Mouse (Mus musculus) kidney, adult 2 months (tissue): ENCODE measurements around the gene 1190005I06Rik. TPM values are rescaled to one million over a fixed set of nuclear protein-coding genes. Genes with fewer than 3 reads are reported as not detected.

ENCODE experiments used
- DNase-seq: peaks from one replicate; pipeline ENCODE4 v3.0.0; 2021
- H3K27ac ChIP-seq: fragments of 200-500 bp; 2 replicates; pipeline ENCODE4 v1.5.1; 2012; ENCODE audit warnings: low read depth, low read length, control low read depth, inconsistent platforms; ENCODE audit not compliant: insufficient read depth
- H3K27me3 ChIP-seq: fragments of 200-500 bp; replicated peaks from 2 replicates; pipeline ENCODE4 v1.6.1; 2012; ENCODE audit warnings: mild to moderate bottlenecking, moderate library complexity, low read length, inconsistent platforms; ENCODE audit not compliant: control insufficient read depth, insufficient read depth
- H3K36me3 ChIP-seq: fragments of 200-500 bp; 2 replicates; pipeline ENCODE4 v1.6.1; 2012; ENCODE audit warnings: mild to moderate bottlenecking, moderate library complexity, low read length, inconsistent platforms; ENCODE audit not compliant: control insufficient read depth, insufficient read depth
- H3K4me1 ChIP-seq: fragments of 200-500 bp; 2 replicates; pipeline ENCODE4 v1.6.1; 2011; ENCODE audit warnings: low read length; ENCODE audit not compliant: control insufficient read depth, insufficient read depth
- H3K4me3 ChIP-seq: fragments of 200-500 bp; 2 replicates; pipeline ENCODE4 v1.5.1; 2011; ENCODE audit warnings: mild to moderate bottlenecking, low read depth, low read length, control low read depth; ENCODE audit not compliant: insufficient read depth
- CTCF ChIP-seq: fragments of 200-500 bp; conservative IDR thresholded peaks from 2 replicates; pipeline ENCODE4 v1.5.1; 2011; ENCODE audit warnings: low read depth, mild to moderate bottlenecking, control low read depth, low read length, moderate library complexity, mixed read lengths; ENCODE audit not compliant: insufficient read depth, insufficient read length
- POLR2A ChIP-seq: fragments of 200-500 bp; IDR thresholded peaks from one replicate; pipeline ENCODE4 v1.6.1; 2011; ENCODE audit warnings: low read depth, low read length, control low read depth
- WGBS: fragments of 180-500 bp; shearing (Covaris S2); methylation state at CpG from one replicate; pipeline ENCODE4 v1.1.7; 2018; 5-methylcytosine and 5-hydroxymethylcytosine counted together
- polyA plus RNA-seq: library from polyadenylated mRNA; depleted of rRNA; stranded (reverse); fragments of >200 nt; gene quantifications from 2 replicates; pipeline ENCODE4 v1.2.3, GENCODE M21; 2012

1190005I06Rik gene
- polyA plus RNA-seq, 1 experiment, result 6.8 TPM

- H3K27me3 ChIP-seq, result no peaks in the 10 kb centered on the region
- WGBS, result 90% methylated on average over 21 of the region's 21 CpGs
- no peak for DNase-seq
- TF ChIP-seq POLR2A, result no peak
- TF ChIP-seq CTCF, result no peak
- H3K27ac ChIP-seq, result no peak overlapping the region
- H3K4me3 ChIP-seq, result no peak overlapping the region
- no peaks in the 10 kb centered on the region for H3K36me3 ChIP-seq
- H3K4me1 ChIP-seq, result no peaks in the 10 kb centered on the region
Measured at GRCm38 (mm10) chr8:120631441-120632375, 15.7 kb downstream of the 1190005I06Rik start.

GRCm38 (mm10) chr8:120630848-120631247 is 16.6 kb downstream of the 1190005I06Rik start:
- H3K27ac ChIP-seq, result no peak overlapping the region
- WGBS, result 61% methylated on average over 6 of the region's 6 CpGs
- no peak overlapping the region for H3K4me3 ChIP-seq
- no peaks in the 10 kb centered on the region for H3K27me3 ChIP-seq
- no peak for DNase-seq
- no peaks in the 10 kb centered on the region for H3K4me1 ChIP-seq
- TF ChIP-seq POLR2A, result no peak
- no peak for TF ChIP-seq CTCF
- no peaks in the 10 kb centered on the region for H3K36me3 ChIP-seq

- H3K4me3 ChIP-seq, result no peak overlapping the region
- no peak for DNase-seq
- no peaks in the 10 kb centered on the region for H3K4me1 ChIP-seq
- no peaks in the 10 kb centered on the region for H3K27me3 ChIP-seq
- no peaks in the 10 kb centered on the region for H3K36me3 ChIP-seq
- WGBS, result 71% methylated on average over 5 of the region's 5 CpGs
- TF ChIP-seq CTCF, result no peak
- no peak for TF ChIP-seq POLR2A
- no peak overlapping the region for H3K27ac ChIP-seq
Measured at GRCm38 (mm10) chr8:120630031-120630430, 17.4 kb downstream of the 1190005I06Rik start.

GRCm38 (mm10) chr8:120627298-120627697 is 20.1 kb downstream of the 1190005I06Rik start:
- TF ChIP-seq CTCF (no peak), POLR2A (no peak)
- no peaks in the 10 kb centered on the region for H3K36me3 ChIP-seq
- H3K27me3 ChIP-seq, result no peaks in the 10 kb centered on the region
- no peak overlapping the region for H3K27ac ChIP-seq
- 89% methylated on average over 5 of the region's 5 CpGs for WGBS
- no peak overlapping the region for H3K4me3 ChIP-seq
- H3K4me1 ChIP-seq, result no peaks in the 10 kb centered on the region
- no peak for DNase-seq

- Histone ChIP-seq H3K27me3 (no peaks in the 10 kb centered on the region), H3K4me1 (no peaks in the 10 kb centered on the region), H3K4me3 (no peak overlapping the region), H3K36me3 (no peaks in the 10 kb centered on the region), H3K27ac (no peak overlapping the region)
- DNase-seq, result no peak
- TF ChIP-seq POLR2A (no peak), CTCF (no peak)
- WGBS, result 85% methylated on average over 11 of the region's 11 CpGs
Measured at GRCm38 (mm10) chr8:120626461-120626860, 21.0 kb downstream of the 1190005I06Rik start.

GRCm38 (mm10) chr8:120623608-120624007 is 23.8 kb downstream of the 1190005I06Rik start:
- Histone ChIP-seq H3K4me3 (no peak overlapping the region), H3K36me3 (no peaks in the 10 kb centered on the region), H3K4me1 (no peaks in the 10 kb centered on the region), H3K27me3 (no peaks in the 10 kb centered on the region), H3K27ac (no peak overlapping the region)
- no peak for DNase-seq
- TF ChIP-seq CTCF (no peak), POLR2A (no peak)
- WGBS, result 79% methylated on average over 2 of the region's 2 CpGs

- Histone ChIP-seq H3K27me3 (no peaks in the 10 kb centered on the region), H3K4me1 (no peaks in the 10 kb centered on the region), H3K27ac (no peak overlapping the region), H3K4me3 (no peak overlapping the region), H3K36me3 (no peaks in the 10 kb centered on the region)
- TF ChIP-seq CTCF, result no peak
- no peak for TF ChIP-seq POLR2A
- no peak for DNase-seq
- 94% methylated on average over 14 of the region's 14 CpGs for WGBS
Measured at GRCm38 (mm10) chr8:120622161-120622560, 25.3 kb downstream of the 1190005I06Rik start.
